Mouse (Mus musculus): ENCODE results near the gene Kcnj14. TPM values are rescaled to one million over a fixed set of nuclear protein-coding genes. Genes with fewer than 3 reads are reported as not detected.

Gene Kcnj14
- polyA plus RNA-seq (2015; fragmentation: Nextera tagmentation; extraction: Ambion mirVana), result 0.65 and 0.78 TPM in 2 replicates

GRCm38 (mm10) chr7:45824598-45824997 lies at the start of gene Kcnj14:
Kcnj14 (minus strand) TSS chr7:45824782.
- Histone ChIP-seq H3K9me3 (ENCODE audit: control insufficient read depth, low read length) (no peaks in the 10 kb centered on the region), H3K27ac (ENCODE audit: low read length) (no peak within 1 kb of the TSS), H3K4me3 (ENCODE audit: low read length) (no peak within 1 kb of the TSS), H3K27me3 (replicated peaks; ENCODE audit: control insufficient read depth, insufficient read depth, low read length) (no peaks in the 10 kb centered on the region), H3K9ac (ENCODE audit: low read depth, low read length) (no peak within 1 kb of the TSS), H3K4me1 (ENCODE audit: control insufficient read depth, insufficient read depth, low read length) (peaks cover 2% of the 10 kb centered on the region), H3K36me3 (ENCODE audit: control insufficient read depth, insufficient read depth, low read length) (peaks cover 33% of the 10 kb centered on the region), H3K4me2 (ENCODE audit: low read depth, low read length) (no peak within 1 kb of the TSS)
- WGBS, result 74% methylated on average over 7 of the region's 7 CpGs
- ATAC-seq, result no peak

- Histone ChIP-seq H3K9ac (ENCODE audit: low read depth, low read length) (peak overlapping the region; percentile 98), H3K4me3 (ENCODE audit: low read length) (peak overlapping the region; percentile 68), H3K36me3 (ENCODE audit: control insufficient read depth, insufficient read depth, low read length) (peaks cover 8% of the 10 kb centered on the region), H3K27ac (ENCODE audit: low read length) (peak overlapping the region; percentile 97), H3K27me3 (replicated peaks; ENCODE audit: control insufficient read depth, insufficient read depth, low read length) (peaks cover 21% of the 10 kb centered on the region), H3K4me1 (ENCODE audit: control insufficient read depth, insufficient read depth, low read length) (peaks cover 42% of the 10 kb centered on the region), H3K9me3 (ENCODE audit: control insufficient read depth, low read length) (no peaks in the 10 kb centered on the region), H3K4me2 (ENCODE audit: low read depth, low read length) (peak overlapping the region; percentile 71)
- 1% methylated on average over 27 of the region's 28 CpGs for WGBS
- peak; percentile 66 for ATAC-seq
Measured at GRCm38 (mm10) chr7:45873061-45873947, 48.7 kb upstream of the Kcnj14 start.

GRCm38 (mm10) chr7:45872624-45873023 lies 48.0 kb upstream of the Kcnj14 start, which contains the start of gene Kdelr1:
Kdelr1 (plus strand) TSS chr7:45872772.
- Histone ChIP-seq H3K27ac (ENCODE audit: low read length) (peak within 1 kb of the TSS; percentile 97), H3K4me2 (ENCODE audit: low read depth, low read length) (peak within 1 kb of the TSS; percentile 71), H3K9ac (ENCODE audit: low read depth, low read length) (peak within 1 kb of the TSS; percentile 98), H3K9me3 (ENCODE audit: control insufficient read depth, low read length) (no peaks in the 10 kb centered on the region), H3K27me3 (replicated peaks; ENCODE audit: control insufficient read depth, insufficient read depth, low read length) (peaks cover 26% of the 10 kb centered on the region), H3K4me3 (ENCODE audit: low read length) (peak within 1 kb of the TSS; percentile 68), H3K4me1 (ENCODE audit: control insufficient read depth, insufficient read depth, low read length) (peaks cover 48% of the 10 kb centered on the region), H3K36me3 (ENCODE audit: control insufficient read depth, insufficient read depth, low read length) (peaks cover 8% of the 10 kb centered on the region)
- ATAC-seq, result peak; percentile 75
- WGBS, result under 1% methylated on average over 18 of the region's 18 CpGs

GRCm38 (mm10) chr7:45870282-45871058 lies 45.9 kb upstream of the Kcnj14 start:
- no peak for ATAC-seq
- H3K27ac ChIP-seq (ENCODE audit: low read length), result no peak overlapping the region
- H3K36me3 ChIP-seq (ENCODE audit: control insufficient read depth, insufficient read depth, low read length), result peaks cover under 1% of the 10 kb centered on the region; the same call in 1 of the 2 replicates
- H3K4me2 ChIP-seq (ENCODE audit: low read depth, low read length), result peak overlapping the region; percentile 62
- H3K9me3 ChIP-seq (ENCODE audit: control insufficient read depth, low read length), result no peaks in the 10 kb centered on the region
- peaks cover 61% of the 10 kb centered on the region for H3K4me1 ChIP-seq (ENCODE audit: control insufficient read depth, insufficient read depth, low read length)
- peaks cover 26% of the 10 kb centered on the region for H3K27me3 ChIP-seq (replicated peaks; ENCODE audit: control insufficient read depth, insufficient read depth, low read length)
- peak overlapping the region; percentile 35 for H3K4me3 ChIP-seq (ENCODE audit: low read length)
- 2% methylated on average over 30 of the region's 30 CpGs for WGBS
- peak overlapping the region; percentile 63 for H3K9ac ChIP-seq (ENCODE audit: low read depth, low read length)

- WGBS, result 5% methylated on average over 14 of the region's 14 CpGs
- no peak for ATAC-seq
- no peaks in the 10 kb centered on the region for H3K9me3 ChIP-seq (ENCODE audit: control insufficient read depth, low read length)
- H3K4me2 ChIP-seq (ENCODE audit: low read depth, low read length), result peak overlapping the region; percentile 62
- no peaks in the 10 kb centered on the region for H3K36me3 ChIP-seq (ENCODE audit: control insufficient read depth, insufficient read depth, low read length)
- peak overlapping the region; percentile 63 for H3K9ac ChIP-seq (ENCODE audit: low read depth, low read length)
- peak overlapping the region; percentile 13 for H3K4me3 ChIP-seq (ENCODE audit: low read length)
- peaks cover 26% of the 10 kb centered on the region for H3K27me3 ChIP-seq (replicated peaks; ENCODE audit: control insufficient read depth, insufficient read depth, low read length)
- H3K27ac ChIP-seq (ENCODE audit: low read length), result no peak overlapping the region
- peaks cover 56% of the 10 kb centered on the region for H3K4me1 ChIP-seq (ENCODE audit: control insufficient read depth, insufficient read depth, low read length)
Measured at GRCm38 (mm10) chr7:45869787-45870186, 45.2 kb upstream of the Kcnj14 start.

- Histone ChIP-seq H3K4me2 (ENCODE audit: low read depth, low read length) (peak overlapping the region; percentile 62), H3K27ac (ENCODE audit: low read length) (no peak overlapping the region), H3K9me3 (ENCODE audit: control insufficient read depth, low read length) (no peaks in the 10 kb centered on the region), H3K4me3 (ENCODE audit: low read length) (no peak overlapping the region; the same call in 1 of the 2 replicates), H3K4me1 (ENCODE audit: control insufficient read depth, insufficient read depth, low read length) (peaks cover 50% of the 10 kb centered on the region), H3K9ac (ENCODE audit: low read depth, low read length) (peak overlapping the region; percentile 63), H3K36me3 (ENCODE audit: control insufficient read depth, insufficient read depth, low read length) (no peaks in the 10 kb centered on the region), H3K27me3 (replicated peaks; ENCODE audit: control insufficient read depth, insufficient read depth, low read length) (peaks cover 26% of the 10 kb centered on the region)
- WGBS, result 19% methylated on average over 8 of the region's 8 CpGs
- no peak for ATAC-seq
Measured at GRCm38 (mm10) chr7:45869107-45869670, 44.6 kb upstream of the Kcnj14 start.

- peaks cover 26% of the 10 kb centered on the region for H3K27me3 ChIP-seq (replicated peaks; ENCODE audit: control insufficient read depth, insufficient read depth, low read length)
- H3K9ac ChIP-seq (ENCODE audit: low read depth, low read length), result no peak overlapping the region
- peaks cover 44% of the 10 kb centered on the region for H3K4me1 ChIP-seq (ENCODE audit: control insufficient read depth, insufficient read depth, low read length)
- H3K4me3 ChIP-seq (ENCODE audit: low read length), result no peak overlapping the region
- H3K27ac ChIP-seq (ENCODE audit: low read length), result peak overlapping the region; percentile 59; the same call in 1 of the 2 replicates
- H3K4me2 ChIP-seq (ENCODE audit: low read depth, low read length), result peak overlapping the region; percentile 20; the same call in 1 of the 2 replicates
- 37% methylated on average over 2 of the region's 2 CpGs for WGBS
- H3K36me3 ChIP-seq (ENCODE audit: control insufficient read depth, insufficient read depth, low read length), result no peaks in the 10 kb centered on the region
- ATAC-seq, result no peak
- no peaks in the 10 kb centered on the region for H3K9me3 ChIP-seq (ENCODE audit: control insufficient read depth, low read length)
Measured at GRCm38 (mm10) chr7:45867871-45868270, 43.3 kb upstream of the Kcnj14 start.

- H3K36me3 ChIP-seq (ENCODE audit: control insufficient read depth, insufficient read depth, low read length), result no peaks in the 10 kb centered on the region
- H3K4me1 ChIP-seq (ENCODE audit: control insufficient read depth, insufficient read depth, low read length), result peaks cover 44% of the 10 kb centered on the region
- WGBS, result 1% methylated on average over 108 of the region's 117 CpGs
- peak; percentile 80 for ATAC-seq
- peak overlapping the region; percentile 87 for H3K9ac ChIP-seq (ENCODE audit: low read depth, low read length)
- peak overlapping the region; percentile 76 for H3K4me3 ChIP-seq (ENCODE audit: low read length)
- H3K9me3 ChIP-seq (ENCODE audit: control insufficient read depth, low read length), result no peaks in the 10 kb centered on the region
- H3K27me3 ChIP-seq (replicated peaks; ENCODE audit: control insufficient read depth, insufficient read depth, low read length), result peaks cover 23% of the 10 kb centered on the region
- peak overlapping the region; percentile 82 for H3K27ac ChIP-seq (ENCODE audit: low read length)
- peak overlapping the region; percentile 91 for H3K4me2 ChIP-seq (ENCODE audit: low read depth, low read length)
Measured at GRCm38 (mm10) chr7:45865925-45866910, 41.6 kb upstream of the Kcnj14 start.
